Mouse (Mus musculus): ENCODE measurements around the gene Havcr2.

Gene Havcr2

GRCm38 (mm10) chr11:46454453-46455045 lies at the start of gene Havcr2:
Gene Havcr2, plus strand, starts transcription at chr11:46454935.
- in situ Hi-C loops (cut with MboI, MseI), result no loop called here

DNA sequence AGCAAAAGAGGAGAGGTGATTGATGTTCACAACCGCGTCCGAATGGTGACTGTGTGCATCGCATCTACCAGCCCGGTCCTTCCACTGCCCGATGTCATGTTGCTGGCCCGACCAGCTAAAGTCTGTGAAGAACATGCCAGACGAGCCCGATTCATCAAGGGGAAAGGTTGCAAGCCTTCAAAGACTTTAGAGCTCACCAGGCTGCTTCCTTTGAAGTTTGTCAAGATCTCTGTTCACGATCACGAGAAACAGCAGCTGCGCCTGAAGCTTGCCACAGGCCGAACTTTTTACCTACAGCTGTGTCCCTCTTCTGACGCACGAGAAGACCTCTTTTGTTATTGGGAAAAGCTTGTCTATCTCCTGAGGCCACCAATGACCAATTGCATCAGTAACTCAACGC lies 49.7 kb upstream of the Havcr2 start:
- in situ Hi-C loops (cut with MboI, MseI), result no loop called here

GRCm38 (mm10) chr11:46406721-46407120 lies 48.0 kb upstream of the Havcr2 start:
- in situ Hi-C loops (cut with MboI, MseI), result no loop called here

GRCm38 (mm10) chr11:46410018-46410563 lies 44.6 kb upstream of the Havcr2 start:
- in situ Hi-C loops (cut with MboI, MseI), result no loop called here

DNA sequence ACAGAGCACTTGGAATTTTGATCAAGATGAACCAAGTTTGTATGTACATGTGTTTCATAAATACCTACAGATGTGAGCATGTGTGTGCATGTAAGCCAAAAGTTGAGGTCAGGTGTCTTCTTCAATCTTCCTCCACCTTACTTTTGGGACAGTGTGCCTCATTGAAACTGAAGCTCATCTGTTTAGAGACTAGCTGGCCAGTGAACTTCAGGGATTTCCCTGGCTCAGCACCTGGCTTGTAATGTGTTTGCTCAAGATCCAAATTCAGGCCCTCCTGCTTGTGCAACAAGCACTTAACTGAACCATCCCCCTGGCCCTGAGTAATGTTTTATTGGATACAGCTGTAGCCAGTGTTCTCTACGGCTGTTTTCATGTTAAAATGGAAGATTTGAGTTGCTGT lies 36.3 kb upstream of the Havcr2 start:
- in situ Hi-C loops (cut with MboI, MseI), result no loop called here

DNA sequence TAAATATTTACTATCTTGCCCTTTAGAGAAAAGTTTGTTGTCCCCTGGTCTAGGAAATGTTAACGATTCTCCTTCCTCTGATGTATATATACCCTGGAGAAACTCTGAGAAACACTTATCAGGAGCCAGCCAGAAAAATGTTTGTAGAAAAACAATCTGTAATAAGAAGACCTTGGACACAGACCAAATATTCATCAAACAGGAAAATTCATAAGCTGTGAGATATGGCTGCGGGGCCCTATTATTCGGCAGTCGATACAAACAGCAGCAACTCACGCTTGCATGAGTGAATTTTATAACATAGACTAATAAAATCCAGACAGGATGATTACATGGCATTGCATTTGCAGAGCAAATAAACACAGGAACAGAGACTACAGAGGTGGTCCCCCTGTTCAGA lies 35.9 kb upstream of the Havcr2 start:
- in situ Hi-C loops (cut with MboI, MseI), result no loop called here

- in situ Hi-C loops (cut with MboI, MseI), result no loop called here
Measured at GRCm38 (mm10) chr11:46421086-46421888, 33.4 kb upstream of the Havcr2 start.

DNA sequence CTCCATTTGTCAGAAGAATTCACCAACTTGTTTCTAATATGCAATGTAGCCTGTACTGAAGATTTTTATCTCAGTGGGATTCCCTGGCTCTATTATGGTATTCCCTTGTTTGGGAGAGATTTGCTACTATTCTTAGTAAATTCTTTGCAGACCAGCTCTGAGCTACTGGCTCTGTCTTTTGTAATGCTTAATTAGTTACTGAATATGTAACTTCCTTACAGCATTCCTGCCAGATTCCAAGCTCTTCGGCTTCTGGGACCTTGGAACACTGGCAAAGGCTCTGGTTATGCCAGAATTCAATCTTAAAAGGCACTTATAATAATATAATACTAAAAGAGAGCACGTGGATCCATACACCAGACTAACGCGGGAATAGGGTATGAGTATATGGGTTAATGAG lies 26.6 kb upstream of the Havcr2 start:
- in situ Hi-C loops (cut with MboI, MseI), result loop anchor here in 1 of 2 experiments (5.0 kb wide), 1 partner anchor 41 kb away; the partner anchor contains the start of gene Itk

- in situ Hi-C loops (cut with MboI, MseI), result loop anchor here in 1 of 2 experiments (5.0 kb wide), 2 partner anchors 48 to 88 kb away; no protein-coding TSS in a partner anchor
Measured at GRCm38 (mm10) chr11:46430123-46430522, 24.6 kb upstream of the Havcr2 start.

DNA sequence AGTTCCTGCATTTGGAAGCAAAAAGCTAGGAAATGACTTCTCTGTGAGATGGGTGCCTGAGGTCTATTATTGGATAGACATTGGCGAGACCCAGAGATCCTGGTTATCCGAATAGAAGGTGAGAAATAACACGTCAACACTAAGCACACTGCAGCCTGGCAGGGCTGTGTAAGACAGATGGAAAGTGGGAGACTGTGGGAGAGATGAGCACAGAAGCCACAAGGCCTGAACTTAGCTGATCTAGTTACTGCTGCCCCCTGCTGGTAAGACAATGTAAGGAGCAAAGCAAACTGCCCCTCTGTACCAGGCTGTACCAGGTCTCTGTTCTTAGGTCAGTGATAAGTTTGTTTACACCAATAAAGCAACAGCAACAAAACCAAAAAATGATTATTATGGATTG lies 23.6 kb upstream of the Havcr2 start:
- in situ Hi-C loops (cut with MboI, MseI), result loop anchor here in 1 of 2 experiments (5.0 kb wide), 2 partner anchors 49 to 89 kb away; no protein-coding TSS in a partner anchor

DNA sequence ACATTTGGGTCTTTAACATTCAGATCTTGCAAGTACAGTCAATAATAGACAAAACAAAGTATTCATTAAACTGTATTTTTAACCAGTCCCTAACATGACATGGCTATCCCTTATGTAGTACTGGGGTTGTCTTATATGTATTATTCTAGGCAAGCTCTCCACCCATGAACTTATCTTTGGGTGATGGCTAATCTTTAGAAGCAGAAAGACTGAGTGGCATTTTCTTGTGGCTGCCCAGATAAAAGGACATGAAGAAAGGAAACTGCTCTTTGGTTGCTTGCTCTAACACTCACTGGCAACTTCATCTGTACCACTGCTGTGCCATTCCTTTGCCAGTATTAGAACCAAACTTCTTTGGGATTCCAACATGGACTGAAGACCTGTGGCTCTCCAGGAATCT lies 19.4 kb upstream of the Havcr2 start:
- in situ Hi-C loops (cut with MboI, MseI), result no loop called here

DNA sequence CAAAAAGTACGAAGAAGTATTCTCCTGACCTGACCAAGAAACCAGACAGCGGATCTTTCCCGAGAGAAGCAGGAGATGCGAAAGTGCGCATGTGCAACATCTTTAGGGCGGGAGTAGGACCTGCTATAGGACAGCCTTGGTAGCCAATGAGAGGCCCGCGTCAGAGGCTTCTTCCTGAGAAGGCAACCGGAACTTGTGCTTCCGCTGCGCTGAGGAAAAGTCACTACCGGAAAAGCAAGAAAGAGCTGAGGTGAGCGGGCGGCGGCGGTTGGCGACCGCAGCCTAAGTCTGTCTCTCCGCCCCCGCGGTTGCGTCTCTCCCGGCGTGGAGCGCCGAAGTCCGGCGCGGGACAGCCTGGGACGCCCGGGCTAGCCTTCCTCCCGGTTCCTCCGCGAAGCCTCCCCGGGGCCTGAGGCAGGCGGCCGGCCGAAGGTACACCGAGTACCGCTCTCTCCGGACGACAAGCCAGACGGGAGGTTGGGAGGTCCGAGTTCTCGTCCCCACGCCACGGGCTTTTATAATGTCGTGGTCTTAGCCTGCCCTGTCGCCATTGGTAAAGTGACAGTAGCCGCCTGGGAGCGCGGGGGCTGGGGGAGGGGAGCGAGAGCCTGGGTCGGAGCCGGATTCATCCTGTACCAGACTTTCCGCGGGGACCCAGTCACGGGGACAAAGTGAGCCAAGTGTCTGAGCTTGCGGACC lies 17.8 kb upstream of the Havcr2 start, which contains the start of gene Med7:
Med7 (plus strand) TSS at position 166 of the 699 bp plus-strand sequence.
- in situ Hi-C loops (cut with MboI, MseI), result no loop called here

DNA sequence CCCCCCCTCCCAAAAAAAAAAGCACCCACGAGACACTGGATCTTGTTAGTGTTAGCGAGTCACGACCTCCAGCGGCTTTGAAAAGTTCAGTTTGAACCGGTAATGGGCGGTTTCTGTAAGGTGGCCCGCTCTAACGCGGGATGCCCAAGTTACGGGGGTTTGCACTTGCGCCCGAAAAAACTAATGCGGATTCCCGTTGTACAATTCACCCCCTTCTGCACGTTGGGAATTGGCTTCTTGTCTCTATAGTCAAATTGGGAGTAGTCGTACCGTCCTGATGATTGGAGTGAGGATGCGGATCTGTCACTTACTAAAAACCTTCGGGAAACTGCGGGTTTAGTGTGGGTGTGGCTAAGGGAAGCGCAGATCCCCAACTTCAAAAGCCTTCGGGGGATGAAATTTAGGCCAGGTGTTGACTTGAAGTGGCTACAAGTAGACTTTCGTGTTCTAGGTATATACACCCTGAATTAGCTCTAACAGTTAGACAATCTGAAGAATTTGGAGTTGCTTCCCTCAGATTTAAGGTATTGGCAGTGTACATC lies 17.2 kb upstream of the Havcr2 start:
- in situ Hi-C loops (cut with MboI, MseI), result no loop called here

DNA sequence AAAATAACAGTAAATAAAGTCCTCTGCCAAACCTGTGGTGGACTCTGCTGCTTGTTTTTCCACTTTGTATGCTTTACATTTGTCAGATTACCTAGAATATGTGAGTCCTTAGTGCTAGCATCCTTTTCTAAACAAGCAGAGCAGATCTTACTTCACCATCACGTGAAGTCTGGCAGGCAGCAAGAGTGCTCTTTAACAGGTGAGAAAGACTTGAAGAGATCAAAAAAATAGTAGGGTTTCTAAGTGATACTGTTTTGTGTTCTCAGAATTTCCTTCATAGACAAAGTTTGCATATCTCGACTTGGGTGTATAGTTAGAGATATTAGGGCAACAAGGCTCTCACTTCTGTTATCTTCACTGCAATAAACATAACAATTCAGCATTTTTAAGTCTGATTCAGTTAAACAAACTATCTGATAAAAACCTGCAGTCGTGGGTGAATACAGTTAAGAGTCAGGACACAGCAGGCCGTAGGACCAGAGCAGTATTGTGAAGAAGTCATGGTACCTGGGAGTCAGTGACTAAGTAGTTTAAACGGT lies 15.7 kb upstream of the Havcr2 start:
- in situ Hi-C loops (cut with MboI, MseI), result no loop called here

GRCm38 (mm10) chr11:46441774-46442173 lies 13.0 kb upstream of the Havcr2 start:
- in situ Hi-C loops (cut with MboI, MseI), result no loop called here

DNA sequence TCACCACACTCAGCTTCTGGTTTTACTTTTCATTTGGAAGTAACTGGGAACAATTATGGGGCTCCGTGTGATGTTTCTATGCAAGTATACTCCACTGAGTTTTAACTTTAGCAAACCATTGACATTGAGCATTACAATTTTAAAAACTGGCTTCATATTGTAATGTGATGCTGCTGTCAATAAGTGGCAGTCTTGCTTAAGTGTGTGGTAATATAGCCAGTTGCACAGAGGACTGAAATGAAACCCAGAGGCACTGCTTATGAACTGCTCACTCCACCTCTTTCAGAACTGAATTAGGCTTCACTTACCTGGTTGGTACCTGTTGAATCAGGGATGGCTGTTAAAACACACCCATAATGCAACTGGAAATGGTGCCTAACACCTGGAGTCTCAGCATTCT lies 11.6 kb upstream of the Havcr2 start:
- in situ Hi-C loops (cut with MboI, MseI), result no loop called here

- in situ Hi-C loops (cut with MboI, MseI), result no loop called here
Measured at GRCm38 (mm10) chr11:46443979-46444378, 10.8 kb upstream of the Havcr2 start.

DNA sequence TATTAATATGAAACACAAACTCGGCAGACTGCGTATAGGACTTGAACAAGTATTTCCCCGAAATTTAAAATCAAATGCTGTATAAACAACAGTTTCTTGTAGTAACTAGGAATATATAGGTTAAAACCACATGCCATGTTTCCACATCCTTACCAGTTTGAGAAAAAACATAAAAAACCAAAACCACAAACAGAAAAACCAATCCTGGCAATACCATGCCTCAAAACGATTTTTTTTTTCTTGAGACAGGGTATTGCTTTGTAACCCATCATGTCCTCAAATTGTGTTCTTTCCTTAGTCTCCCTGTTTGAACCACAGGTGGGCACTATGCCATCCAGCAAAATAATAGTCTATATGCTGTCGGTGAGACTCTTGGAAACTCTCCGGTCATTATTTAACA lies 8.6 kb upstream of the Havcr2 start:
- in situ Hi-C loops (cut with MboI, MseI), result no loop called here

DNA sequence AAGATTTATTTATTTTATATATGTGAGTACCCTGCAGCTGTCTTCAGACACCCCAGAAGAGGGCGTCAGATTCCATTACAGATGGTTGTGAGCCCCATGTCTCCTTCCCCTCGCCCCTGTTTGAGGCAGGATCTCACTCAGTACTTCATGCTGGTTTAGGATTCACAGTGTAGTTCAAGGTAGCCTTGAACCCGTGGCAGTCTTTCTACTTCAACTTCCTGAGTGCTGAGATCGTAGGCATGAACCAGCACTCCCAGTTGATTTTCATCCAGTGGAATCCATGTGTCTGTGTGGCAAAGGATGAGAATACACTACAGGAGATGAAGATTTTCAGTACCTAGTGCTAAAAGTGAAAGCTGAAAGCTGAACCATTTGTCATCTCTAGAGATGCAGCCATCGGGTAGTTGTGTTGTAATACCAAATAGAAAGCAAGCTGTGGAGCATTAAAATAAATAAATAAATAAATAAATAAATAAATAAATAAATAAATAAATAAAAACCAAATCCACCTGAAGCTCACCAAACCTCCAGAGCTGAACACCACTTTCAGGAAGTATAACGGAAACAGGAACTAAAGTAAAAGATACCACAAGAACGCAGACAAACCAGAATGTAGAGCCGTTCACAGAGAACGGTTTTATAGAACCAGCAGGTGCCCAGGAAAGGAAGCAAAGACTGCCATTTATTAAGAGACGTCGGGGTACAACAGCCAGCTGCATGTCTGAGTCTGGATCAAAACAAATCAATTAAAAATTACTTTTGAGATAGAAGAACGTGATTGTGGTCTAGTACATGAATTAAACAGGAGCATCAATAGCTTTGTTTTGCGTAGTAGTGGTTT lies 6.9 kb upstream of the Havcr2 start:
- in situ Hi-C loops (cut with MboI, MseI), result no loop called here

DNA sequence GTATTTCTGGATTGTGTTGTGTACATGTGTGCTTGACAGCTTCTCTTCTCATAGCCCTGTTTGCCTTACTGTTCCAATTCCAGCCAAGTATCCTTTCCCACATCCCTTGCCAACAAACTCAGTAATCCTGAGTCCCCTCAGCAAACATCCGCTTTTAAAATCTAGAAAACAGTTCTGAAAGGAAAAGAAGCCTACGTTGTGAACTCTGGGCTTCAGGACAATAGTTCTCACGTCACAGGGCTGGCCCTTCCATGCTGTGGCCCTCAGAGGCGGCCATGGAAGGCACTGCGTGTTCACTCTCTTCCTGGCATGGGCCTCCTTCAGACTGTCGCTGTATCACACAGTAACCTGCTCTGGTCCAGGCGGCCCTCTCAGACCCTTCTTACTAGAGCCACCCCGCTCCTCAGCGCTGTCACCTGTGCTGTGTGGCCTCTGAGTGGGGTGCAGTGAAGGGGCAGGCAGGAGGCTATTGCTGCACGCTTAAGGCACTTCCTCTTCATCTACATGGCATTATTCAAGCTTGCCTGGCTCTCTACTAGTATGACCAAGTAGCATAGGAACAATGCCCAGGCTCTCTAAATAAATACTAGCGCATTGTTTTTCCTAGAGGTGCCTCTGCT lies 5.2 kb upstream of the Havcr2 start:
- in situ Hi-C loops (cut with MboI, MseI), result no loop called here

Measured in T-helper 17 cell (primary cell).